Mouse (Mus musculus) forebrain, embryonic 14.5 days (tissue): ENCODE measurements around the gene Vmn1r125. TPM values are rescaled to one million over a fixed set of nuclear protein-coding genes. Genes with fewer than 3 reads are reported as not detected.
"Not testable (repeated sequence)": the region's sequence is repeated elsewhere in the genome, so short reads cannot be mapped to it uniquely, and the experiment has no call there.

Experiments
- ATAC-seq: fragments of 200-750 bp; cut with Nextera tagmentation; 2 replicates; pipeline ENCODE4 v1.8.0; 2017; ENCODE audit warnings: mild to moderate bottlenecking, moderate library complexity
- DNase-seq: peaks from one replicate; pipeline ENCODE4 v3.0.0-alpha.2; 2015; ENCODE audit warnings: low spot score
- H3K27ac ChIP-seq: fragments of 300-500 bp; sonication (generic); 2 replicates; pipeline ENCODE4 v1.5.1; 2014; ENCODE audit warnings: low read depth, mild to moderate bottlenecking, control low read depth, low read length, moderate library complexity
- H3K27me3 ChIP-seq: fragments of 300-500 bp; sonication (generic); replicated peaks from 2 replicates; pipeline ENCODE4 v1.6.1; 2014; ENCODE audit warnings: low read length, control low read depth, mixed read lengths; ENCODE audit not compliant: control insufficient read depth, insufficient read depth
- H3K36me3 ChIP-seq: fragments of 300-500 bp; sonication (generic); 2 replicates; pipeline ENCODE4 v1.6.1; 2014; ENCODE audit warnings: low read length, control low read depth; ENCODE audit not compliant: control insufficient read depth, insufficient read depth
- H3K4me1 ChIP-seq: fragments of 300-500 bp; sonication (generic); 2 replicates; pipeline ENCODE4 v1.6.1; 2014; ENCODE audit warnings: antibody characterized with exemption, low read length, control low read depth; ENCODE audit not compliant: control insufficient read depth, insufficient read depth
- H3K4me2 ChIP-seq: fragments of 300-500 bp; sonication (generic); 2 replicates; pipeline ENCODE4 v1.6.1; 2014; ENCODE audit warnings: mild to moderate bottlenecking, control low read depth, low read length
- H3K4me3 ChIP-seq: fragments of 300-500 bp; sonication (generic); 2 replicates; pipeline ENCODE4 v1.5.1; 2014; ENCODE audit warnings: low read depth, low read length, control low read depth
- H3K9ac ChIP-seq: fragments of 300-500 bp; sonication (generic); 2 replicates; pipeline ENCODE4 v1.6.1; 2014; ENCODE audit warnings: mild to moderate bottlenecking, low read length, control low read depth, moderate library complexity
- H3K9me3 ChIP-seq: fragments of 300-500 bp; sonication (generic); replicated peaks from 2 replicates; pipeline ENCODE4 v1.6.1; 2016; ENCODE audit warnings: low read length, control low read depth, mixed read lengths; ENCODE audit not compliant: control insufficient read depth
- WGBS: fragments of 180-500 bp; shearing (Covaris S2); extraction: QIAGEN DNeasy Blood & Tissue Kit; methylation state at CpG from one replicate; pipeline ENCODE4 v1.1.7; 2014; 5-methylcytosine and 5-hydroxymethylcytosine counted together
- polyA plus RNA-seq: library from polyadenylated mRNA; unstranded; fragments of >200 nt; fragmentation: Nextera tagmentation; extraction: Ambion mirVana; gene quantifications from 2 replicates; pipeline ENCODE4 v1.2.1, GENCODE M21; 2014

The Vmn1r125 gene
- not detected in 2 replicates for polyA plus RNA-seq

DNA sequence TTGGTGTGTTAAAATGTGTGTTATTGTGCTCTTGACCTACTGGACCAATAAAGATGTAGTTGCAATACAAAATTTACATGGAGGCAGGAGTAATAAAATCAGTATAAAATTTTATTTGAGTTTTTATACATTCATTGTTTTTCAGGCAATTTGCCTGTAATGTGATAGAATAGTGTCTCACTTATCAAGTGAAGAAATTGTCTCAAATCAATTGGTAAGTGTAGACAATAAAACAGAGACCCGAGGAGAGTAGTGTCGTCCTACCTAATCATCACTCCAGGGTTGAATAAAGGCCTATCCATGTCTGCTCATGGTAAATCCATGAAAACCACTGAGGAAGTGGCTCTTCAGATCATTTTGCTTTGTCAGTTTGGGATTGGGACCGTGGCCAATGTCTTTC is at the start of gene Vmn1r125:
Gene Vmn1r125 (plus strand): TSS at position 301 of the 400 bp plus-strand sequence.
- not testable (repeated sequence) for ATAC-seq
- WGBS: 73% methylated on average over 3 of the region's 3 CpGs

DNA sequence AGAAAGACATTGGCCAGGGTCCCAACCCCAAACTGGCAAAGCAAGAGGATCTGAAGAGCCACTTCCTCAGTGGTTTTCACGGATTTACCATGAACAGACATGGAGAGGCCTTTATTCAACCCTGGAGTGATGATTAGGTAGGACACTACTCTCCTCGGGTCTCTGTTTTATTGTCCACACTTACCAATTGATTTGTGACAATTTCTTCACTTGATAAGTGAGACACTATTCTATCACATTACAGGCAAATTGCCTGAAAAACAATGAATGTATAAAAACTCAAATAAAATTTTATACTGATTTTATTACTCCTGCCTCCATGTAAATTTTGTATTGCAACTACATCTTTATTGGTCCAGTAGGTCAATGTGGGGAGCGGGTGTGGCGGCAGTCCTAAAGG is 11.5 kb upstream of the Vmn1r125 start, which contains the start of gene Vmn1r124:
Gene Vmn1r124 (minus strand): TSS at position 101 of the 400 bp plus-strand sequence.
- not testable (repeated sequence) for H3K4me3 ChIP-seq, H3K27me3 ChIP-seq, H3K9me3 ChIP-seq, H3K27ac ChIP-seq, DNase-seq, H3K36me3 ChIP-seq, H3K4me1 ChIP-seq, ATAC-seq, H3K4me2 ChIP-seq, H3K9ac ChIP-seq
- WGBS: 70% methylated on average over 4 of the region's 4 CpGs

More for the DNA sequence above, at the start of gene Vmn1r125:
- not testable (repeated sequence) for H3K4me2 ChIP-seq, DNase-seq, H3K4me1 ChIP-seq, H3K9ac ChIP-seq, H3K27ac ChIP-seq, H3K36me3 ChIP-seq, H3K4me3 ChIP-seq, H3K27me3 ChIP-seq, H3K9me3 ChIP-seq

GRCm38 (mm10) chr7:21301367-21301766 is 29.4 kb downstream of the Vmn1r125 start, which contains the start of gene Vmn1r126:
Vmn1r126 (minus strand) TSS chr7:21301467.
- H3K36me3 ChIP-seq, H3K9ac ChIP-seq, H3K4me3 ChIP-seq, H3K4me1 ChIP-seq, ATAC-seq, H3K9me3 ChIP-seq, H3K4me2 ChIP-seq, H3K27ac ChIP-seq, H3K27me3 ChIP-seq, DNase-seq: not testable (repeated sequence)
- no CpG with 5 or more reads among the region's 5 CpGs for WGBS

- ATAC-seq, H3K9ac ChIP-seq, H3K9me3 ChIP-seq, H3K4me2 ChIP-seq, DNase-seq, H3K36me3 ChIP-seq, H3K27me3 ChIP-seq, H3K27ac ChIP-seq, H3K4me1 ChIP-seq, H3K4me3 ChIP-seq: not testable (repeated sequence)
- WGBS: no CpG with 5 or more reads among the region's 3 CpGs
Measured at GRCm38 (mm10) chr7:21319761-21320160, 47.8 kb downstream of the Vmn1r125 start, which contains the start of gene Vmn1r127. Vmn1r127 (minus strand) TSS chr7:21319861.

Other genes with a start within 250 kb of the Vmn1r125 start
- not detected in 2 replicates for gene Vmn1r120, start 218.4 kb upstream of the Vmn1r125 start, polyA plus RNA-seq
- not detected in 2 replicates for gene Vmn1r121, start 173.7 kb upstream of the Vmn1r125 start, polyA plus RNA-seq
- not detected in 2 replicates for gene Vmn1r122, start 138.1 kb upstream of the Vmn1r125 start, polyA plus RNA-seq
- not detected in 2 replicates for gene Vmn1r123, start 110.0 kb upstream of the Vmn1r125 start, polyA plus RNA-seq
- not detected in 2 replicates for gene Gm5157, start 81.8 kb upstream of the Vmn1r125 start, polyA plus RNA-seq
- not detected in 2 replicates for gene Vmn1r124, start 11.6 kb upstream of the Vmn1r125 start, polyA plus RNA-seq
- not detected in 2 replicates for gene Vmn1r126, start 29.3 kb downstream of the Vmn1r125 start, polyA plus RNA-seq
- not detected in 2 replicates for gene Vmn1r127, start 47.7 kb downstream of the Vmn1r125 start, polyA plus RNA-seq
- not detected in 2 replicates for gene Vmn1r128, start 77.2 kb downstream of the Vmn1r125 start, polyA plus RNA-seq
- gene Vmn1r129, start 89.1 kb downstream of the Vmn1r125 start, polyA plus RNA-seq: not detected in 2 replicates
- not detected in 2 replicates for gene Gm6882, start 160.6 kb downstream of the Vmn1r125 start, polyA plus RNA-seq
- not detected in 2 replicates for gene Vmn1r130, start 239.6 kb downstream of the Vmn1r125 start, polyA plus RNA-seq